Mouse (Mus musculus) small intestine, adult 2 months (tissue): ENCODE data around the gene Pgs1.

Source experiments
- CTCF ChIP-seq: fragments of 200-500 bp; IDR thresholded peaks from 2 replicates; pipeline ENCODE4 v1.5.1; 2012; ENCODE audit warnings: low read depth, mild to moderate bottlenecking, control low read depth, inconsistent platforms, low read length, moderate library complexity, mixed read lengths; ENCODE audit not compliant: insufficient replicate concordance, insufficient read length; ENCODE audit errors: extremely low read depth
- POLR2A ChIP-seq: fragments of 200-500 bp; IDR thresholded peaks from 2 replicates; pipeline ENCODE4 v1.6.1; 2012; ENCODE audit warnings: low read depth, mild to moderate bottlenecking, control low read depth, inconsistent platforms, low read length, moderate library complexity

- TF ChIP-seq CTCF, result no peak
- TF ChIP-seq POLR2A, result no peak
These were observed 37.4 kb downstream of the Pgs1 start for GRCm38 (mm10) chr11:118023475-118023874.
